Mouse (Mus musculus) embryonic facial prominence, embryonic 11.5 days (tissue): ENCODE measurements around the gene F8. TPM values are rescaled to one million over a fixed set of nuclear protein-coding genes. Genes with fewer than 3 reads are reported as not detected.
A peak's percentile ranks its signal among the peaks of the same experiment; 100 is the strongest.

Experiments used
- ATAC-seq: fragments of 200-750 bp; cut with Nextera tagmentation; replicated peaks from 2 replicates; pipeline ENCODE4 v1.8.0; 2017; ENCODE audit warnings: low read depth; ENCODE audit not compliant: insufficient number of reproducible peaks, low FRiP score, low TSS enrichment
- DNase-seq: peaks from one replicate; pipeline ENCODE4 v3.0.0-alpha.2; 2015; ENCODE audit warnings: low spot score
- H3K27ac ChIP-seq: fragments of 300-500 bp; sonication (generic); replicated peaks from 2 replicates; pipeline ENCODE4 v1.5.1; 2014; ENCODE audit warnings: mild to moderate bottlenecking, low read depth, low read length, control low read depth
- H3K27me3 ChIP-seq: fragments of 300-500 bp; sonication (generic); 2 replicates; pipeline ENCODE4 v1.6.1; 2014; ENCODE audit warnings: mild to moderate bottlenecking, low read length, moderate library complexity, mixed read lengths; ENCODE audit not compliant: control insufficient read depth, insufficient read depth
- H3K36me3 ChIP-seq: fragments of 300-500 bp; sonication (generic); replicated peaks from 2 replicates; pipeline ENCODE4 v1.6.1; 2014; ENCODE audit warnings: low read depth, mild to moderate bottlenecking, low read length, moderate library complexity, mixed read lengths; ENCODE audit not compliant: control insufficient read depth, insufficient read depth
- H3K4me1 ChIP-seq: fragments of 300-500 bp; sonication (generic); 2 replicates; pipeline ENCODE4 v1.6.1; 2014; ENCODE audit warnings: low read length, mixed read lengths; ENCODE audit not compliant: control insufficient read depth, insufficient read depth
- H3K4me2 ChIP-seq: fragments of 300-500 bp; sonication (generic); 2 replicates; pipeline ENCODE4 v1.6.1; 2014; ENCODE audit warnings: low read depth, mild to moderate bottlenecking, control low read depth, low read length, moderate library complexity
- H3K4me3 ChIP-seq: fragments of 300-500 bp; sonication (generic); 2 replicates; pipeline ENCODE4 v1.5.1; 2014; ENCODE audit warnings: low read depth, low read length, control low read depth
- H3K9ac ChIP-seq: fragments of 300-500 bp; sonication (generic); replicated peaks from 2 replicates; pipeline ENCODE4 v1.6.1; 2014; ENCODE audit warnings: mild to moderate bottlenecking, control low read depth, low read length
- H3K9me3 ChIP-seq: fragments of 300-500 bp; sonication (generic); replicated peaks from 2 replicates; pipeline ENCODE4 v1.6.1; 2016; ENCODE audit warnings: mild to moderate bottlenecking, low read length, inconsistent platforms, mixed read lengths; ENCODE audit not compliant: control insufficient read depth
- WGBS: fragments of 180-500 bp; shearing (Covaris S2); extraction: QIAGEN DNeasy Blood & Tissue Kit; methylation state at CpG from one replicate; pipeline ENCODE4 v1.1.7; 2014; 5-methylcytosine and 5-hydroxymethylcytosine counted together
- polyA plus RNA-seq: library from polyadenylated mRNA; unstranded; fragments of >200 nt; fragmentation: Nextera tagmentation; extraction: Ambion mirVana; gene quantifications from 2 replicates; pipeline ENCODE4 v1.2.1, GENCODE M21; 2014

Gene F8
- polyA plus RNA-seq, 1 experiment from 2014 or later, result 1.2 TPM

DNA sequence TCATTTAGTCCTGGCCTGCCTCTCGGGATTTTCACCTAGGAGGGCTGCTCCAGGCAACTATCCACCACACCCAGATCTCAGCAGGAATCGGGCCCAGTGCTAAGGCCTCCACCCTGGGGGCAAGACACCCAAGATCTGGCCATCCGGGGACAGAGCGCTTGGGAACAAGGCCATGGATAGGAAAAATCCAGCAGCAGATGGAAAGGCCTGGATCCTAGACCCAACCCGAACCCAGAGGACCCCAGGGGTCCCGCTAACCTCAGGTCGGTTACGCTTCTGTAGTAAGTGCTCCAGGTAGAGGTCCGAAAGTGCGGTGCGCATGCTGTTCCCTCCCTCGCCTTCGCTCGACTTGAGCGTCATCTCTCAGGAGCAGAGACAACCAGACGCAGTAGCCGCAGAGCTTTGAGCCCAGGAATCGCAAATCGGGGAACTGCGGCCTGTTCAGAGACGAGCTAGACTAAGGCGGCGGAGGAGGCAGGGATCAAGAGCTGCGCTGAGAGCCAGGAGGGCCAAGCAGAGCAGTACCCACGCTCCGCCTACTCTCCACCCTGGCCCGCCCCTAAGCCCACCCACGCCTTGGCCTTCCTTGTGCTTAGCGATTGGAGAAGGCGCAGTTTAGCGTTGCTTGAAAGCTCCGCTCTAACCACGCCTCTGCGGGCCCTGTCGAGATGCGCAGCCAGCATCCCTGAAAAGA lies 251.8 kb downstream of the F8 start, which contains the start of gene Mpp1:
Mpp1 (minus strand) TSS at position 550 of the 694 bp plus-strand sequence.
- Histone ChIP-seq H3K4me1 (no peaks in the 10 kb centered on the region), H3K9ac (peak within 1 kb of the TSS; percentile 71), H3K27me3 (no peaks in the 10 kb centered on the region), H3K27ac (no peak within 1 kb of the TSS), H3K4me3 (peak within 1 kb of the TSS; percentile 45), H3K4me2 (peak within 1 kb of the TSS; percentile 42), H3K9me3 (no peaks in the 10 kb centered on the region), H3K36me3 (no peaks in the 10 kb centered on the region)
- WGBS, result 16% methylated on average over 36 of the region's 36 CpGs
- DNase-seq (peak; percentile 87), ATAC-seq (peak; percentile 99)

DNA sequence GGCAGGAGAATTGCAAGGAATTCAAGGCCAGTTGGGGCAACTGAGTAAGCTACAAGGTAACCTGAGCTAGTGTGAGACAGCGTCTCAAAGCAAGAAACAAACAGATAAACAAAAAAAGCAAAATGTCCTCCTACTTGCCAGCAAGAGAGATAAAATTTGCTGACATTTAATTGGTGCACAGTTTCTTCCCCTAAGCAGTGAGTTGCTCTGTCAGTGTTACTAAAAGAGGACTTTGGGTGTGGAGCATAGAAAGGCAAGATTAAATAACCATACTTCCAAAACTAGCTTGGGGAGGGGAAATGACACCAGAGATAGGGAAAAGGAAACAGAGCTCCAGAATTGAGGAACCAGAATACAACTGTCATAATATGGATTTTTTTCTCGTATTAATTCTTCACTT lies 252.9 kb downstream of the F8 start:
- Histone ChIP-seq H3K4me3 (no peak overlapping the region), H3K36me3 (no peaks in the 10 kb centered on the region), H3K4me1 (no peaks in the 10 kb centered on the region), H3K27me3 (no peaks in the 10 kb centered on the region), H3K4me2 (no peak overlapping the region), H3K9me3 (no peaks in the 10 kb centered on the region), H3K27ac (no peak overlapping the region), H3K9ac (no peak overlapping the region)
- 76% methylated on average over 2 of the region's 2 CpGs for WGBS
- ATAC-seq (no peak), DNase-seq (no peak)

DNA sequence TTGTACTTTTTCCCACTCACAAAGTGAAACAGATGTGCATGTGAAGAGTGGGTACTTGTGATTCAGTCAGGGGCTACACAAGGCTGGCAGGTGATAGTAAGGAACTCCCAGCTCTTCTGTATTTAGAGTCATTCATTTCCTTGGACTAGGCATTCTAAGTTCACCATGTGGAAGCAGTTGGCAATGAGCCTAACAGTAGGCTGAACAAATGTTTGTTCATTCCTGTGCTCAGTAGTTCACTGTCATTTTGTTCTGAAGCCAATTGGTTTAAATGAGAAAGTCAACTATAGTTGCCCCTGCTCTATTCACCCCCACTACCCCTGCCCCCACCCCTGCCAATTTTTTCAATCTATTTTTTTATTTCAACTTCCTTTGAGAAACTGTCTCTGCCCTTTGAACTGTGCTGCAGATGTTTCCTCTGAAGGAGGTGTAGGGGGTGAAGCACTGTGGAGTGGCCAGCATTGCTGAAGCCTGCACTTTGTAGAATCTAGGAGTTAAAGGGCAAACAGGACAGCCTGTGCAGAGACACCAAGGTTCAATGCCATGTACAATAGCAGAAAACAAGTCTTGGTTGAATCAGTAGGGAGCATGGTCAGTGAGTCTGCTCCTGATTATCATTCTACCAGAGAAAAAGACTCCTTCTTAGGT lies 254.0 kb downstream of the F8 start:
- Histone ChIP-seq H3K4me3 (no peak overlapping the region), H3K4me1 (no peaks in the 10 kb centered on the region), H3K9me3 (no peaks in the 10 kb centered on the region), H3K27me3 (no peaks in the 10 kb centered on the region), H3K4me2 (no peak overlapping the region), H3K27ac (no peak overlapping the region), H3K9ac (no peak overlapping the region), H3K36me3 (no peaks in the 10 kb centered on the region)
- no peak for DNase-seq
- no peak for ATAC-seq

DNA sequence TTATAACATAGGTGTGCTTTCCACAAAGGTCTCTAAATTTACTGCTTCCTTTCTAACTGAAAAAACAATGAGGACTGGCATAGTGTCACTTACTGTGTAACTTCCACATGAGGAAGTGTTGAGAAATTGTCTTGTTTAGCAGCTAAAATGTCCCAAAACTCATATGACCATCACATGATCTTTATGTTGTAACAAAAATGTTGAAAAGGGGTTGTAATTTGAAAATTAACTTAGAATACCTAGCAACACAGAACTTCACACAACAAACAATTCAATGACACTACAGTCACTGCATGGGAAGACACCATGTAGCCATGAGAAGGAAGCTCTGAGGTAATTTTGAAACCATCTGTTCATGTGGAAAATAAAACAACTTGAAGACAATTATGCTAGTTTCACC lies 255.5 kb downstream of the F8 start:
- ATAC-seq (no peak), DNase-seq (no peak)
- H3K4me1 ChIP-seq, result no peaks in the 10 kb centered on the region
- H3K27me3 ChIP-seq, result no peaks in the 10 kb centered on the region
- no peak overlapping the region for H3K9ac ChIP-seq
- H3K4me3 ChIP-seq, result no peak overlapping the region
- no peaks in the 10 kb centered on the region for H3K36me3 ChIP-seq
- H3K9me3 ChIP-seq, result no peaks in the 10 kb centered on the region
- no peak overlapping the region for H3K27ac ChIP-seq
- no peak overlapping the region for H3K4me2 ChIP-seq

DNA sequence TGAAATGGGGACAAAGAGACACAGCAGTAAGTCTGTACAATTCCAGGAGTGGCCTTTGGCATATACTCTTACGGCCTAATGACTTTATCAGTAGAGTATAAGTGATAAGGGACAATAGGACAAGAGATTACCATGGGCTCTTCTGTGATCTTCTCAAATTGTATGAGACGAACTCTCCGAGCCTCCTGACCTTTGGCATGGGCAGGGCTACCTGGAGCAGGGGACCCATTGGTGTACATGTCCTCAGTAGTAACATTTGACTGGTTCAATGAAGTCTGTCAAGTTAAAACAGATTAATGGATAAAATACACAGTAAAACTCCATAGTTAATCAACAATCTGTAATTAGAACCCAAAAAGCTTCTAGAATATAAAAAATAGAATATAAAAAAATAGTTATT lies 256.8 kb downstream of the F8 start:
- no peak for DNase-seq
- H3K36me3 ChIP-seq, result no peaks in the 10 kb centered on the region
- no peak for ATAC-seq
- no peak overlapping the region for H3K4me3 ChIP-seq
- H3K9ac ChIP-seq, result no peak overlapping the region
- H3K27ac ChIP-seq, result no peak overlapping the region
- H3K4me1 ChIP-seq, result no peaks in the 10 kb centered on the region
- 87% methylated on average over 3 of the region's 3 CpGs for WGBS
- H3K9me3 ChIP-seq, result no peaks in the 10 kb centered on the region
- H3K4me2 ChIP-seq, result no peak overlapping the region
- no peaks in the 10 kb centered on the region for H3K27me3 ChIP-seq

Other genes with a start within 250 kb of the F8 start
- gene Smim9, start 218.8 kb downstream of the F8 start, polyA plus RNA-seq, result not detected in 2 replicates
- 54.1 and 57.9 TPM in 2 replicates for gene Fundc2, start 216 bp downstream of the F8 start, polyA plus RNA-seq
- gene Cmc4, start 34.0 kb upstream of the F8 start, polyA plus RNA-seq, result 23.3 and 26.2 TPM in 2 replicates
- 7.1 and 9.4 TPM in 2 replicates for gene Mtcp1, start 34.0 kb upstream of the F8 start, polyA plus RNA-seq
- 73.9 and 75.6 TPM in 2 replicates for gene Brcc3, start 34.0 kb upstream of the F8 start, polyA plus RNA-seq
- 212 and 232 TPM in 2 replicates for gene Vbp1, start 131.7 kb upstream of the F8 start, polyA plus RNA-seq
- gene Rab39b, start 195.6 kb upstream of the F8 start, polyA plus RNA-seq, result 8.2 and 8.9 TPM in 2 replicates